In genomic region chr1:135687771-135688492, GRCm38 (mm10) we compare ENCODE assay signal across 7 mouse cellular contexts. TPM values are rescaled to one million over a fixed set of nuclear protein-coding genes. Genes with fewer than 3 reads are reported as not detected.
DNase-seq lines count a peak whose midpoint lies in the region; ATAC-seq and TF ChIP-seq lines count a peak whose summit lies in the region.

No protein-coding gene starts in this region.

- H3K9ac ChIP-seq in ES-Bruce4 (ENCODE audit: low read depth, poor library complexity, severe bottlenecking), result peak overlapping the region; percentile 67
- peak overlapping the region; percentile 76 for H3K9ac ChIP-seq in embryonic facial prominence, embryonic 12.5 days
- peak overlapping the region; percentile 97 for H3K9ac ChIP-seq in heart, embryonic 13.5 days
- peak overlapping the region; percentile 81 for H3K9ac ChIP-seq in kidney, embryonic 16.5 days (replicated peaks; ENCODE audit: low read length)

- no peak for TF ChIP-seq CTCF in ES-Bruce4 (IDR thresholded peaks at IDR 0.05; ENCODE audit: low read depth, low read length)

- no peaks in the 10 kb centered on the region for H3K9me3 ChIP-seq in ES-Bruce4 (replicated peaks; ENCODE audit: control insufficient read depth, insufficient read depth, low read length, poor library complexity, severe bottlenecking)
- H3K9me3 ChIP-seq in embryonic facial prominence, embryonic 12.5 days, result no peaks in the 10 kb centered on the region
- no peaks in the 10 kb centered on the region for H3K9me3 ChIP-seq in heart, embryonic 13.5 days
- no peaks in the 10 kb centered on the region for H3K9me3 ChIP-seq in kidney, embryonic 16.5 days (ENCODE audit: low read length)

- no peak for TF ChIP-seq EP300 in ES-Bruce4 (IDR thresholded peaks at IDR 0.05; ENCODE audit: insufficient read depth, low read depth, low read length)

- no peaks in the 10 kb centered on the region for H3K36me3 ChIP-seq in ES-Bruce4 (ENCODE audit: control insufficient read depth, insufficient read depth, low read length, poor library complexity, severe bottlenecking)
- no peaks in the 10 kb centered on the region for H3K36me3 ChIP-seq in embryonic facial prominence, embryonic 12.5 days
- H3K36me3 ChIP-seq in heart, embryonic 13.5 days, result peaks cover 6% of the 10 kb centered on the region
- no peaks in the 10 kb centered on the region for H3K36me3 ChIP-seq in kidney, embryonic 16.5 days (ENCODE audit: insufficient read depth, low read length)

- H3K27ac ChIP-seq in ES-Bruce4 (ENCODE audit: insufficient read depth, low read length), result no peak overlapping the region
- H3K27ac ChIP-seq in embryonic facial prominence, embryonic 12.5 days, result peak overlapping the region; percentile 79
- peak overlapping the region; percentile 95 for H3K27ac ChIP-seq in heart, embryonic 13.5 days (replicated peaks)
- H3K27ac ChIP-seq in kidney, embryonic 16.5 days (ENCODE audit: low read length), result peak overlapping the region; percentile 84

- peak overlapping the region; percentile 74 for H3K4me3 ChIP-seq in ES-Bruce4 (ENCODE audit: low read depth, low read length)
- peak overlapping the region; percentile 70 for H3K4me3 ChIP-seq in embryonic facial prominence, embryonic 12.5 days
- peak overlapping the region; percentile 91 for H3K4me3 ChIP-seq in heart, embryonic 13.5 days
- H3K4me3 ChIP-seq in kidney, embryonic 16.5 days (ENCODE audit: low read length), result peak overlapping the region; percentile 70

- under 1% methylated on average over 79 of the region's 81 CpGs for WGBS in embryonic facial prominence, embryonic 12.5 days
- WGBS in heart, embryonic 13.5 days, result under 1% methylated on average over 69 of the region's 81 CpGs
- under 1% methylated on average over 78 of the region's 81 CpGs for whole genome bisulfite sequencing in kidney, embryonic 16.5 days

- no peak for TF ChIP-seq POLR2A in ES-Bruce4 (IDR thresholded peaks at IDR 0.05; ENCODE audit: insufficient read depth, low read length)

- no peaks in the 10 kb centered on the region for H3K27me3 ChIP-seq in ES-Bruce4 (ENCODE audit: control insufficient read depth, insufficient read depth, low read length, poor library complexity, severe bottlenecking)
- H3K27me3 ChIP-seq in embryonic facial prominence, embryonic 12.5 days, result 0 out of 2 replicates have a peak, but pooled peaks cover 8% of the 10 kb centered on the region
- no peaks in the 10 kb centered on the region for H3K27me3 ChIP-seq in heart, embryonic 13.5 days (replicated peaks)
- no peaks in the 10 kb centered on the region for H3K27me3 ChIP-seq in kidney, embryonic 16.5 days (ENCODE audit: insufficient read depth, low read length)

- H3K4me1 ChIP-seq in ES-Bruce4 (ENCODE audit: control insufficient read depth, insufficient read depth, low read length), result peaks cover 5% of the 10 kb centered on the region
- H3K4me1 ChIP-seq in embryonic facial prominence, embryonic 12.5 days, result peaks cover 16% of the 10 kb centered on the region; the same call in 1 of the 2 replicates
- H3K4me1 ChIP-seq in heart, embryonic 13.5 days, result peaks cover 65% of the 10 kb centered on the region
- H3K4me1 ChIP-seq in kidney, embryonic 16.5 days (ENCODE audit: insufficient read depth, low read length), result peaks cover 27% of the 10 kb centered on the region

- peak overlapping the region; percentile 93 for H3K4me2 ChIP-seq in embryonic facial prominence, embryonic 12.5 days (replicated peaks)
- H3K4me2 ChIP-seq in heart, embryonic 13.5 days, result peak overlapping the region; percentile 89
- peak overlapping the region; percentile 91 for H3K4me2 ChIP-seq in kidney, embryonic 16.5 days (replicated peaks; ENCODE audit: low read depth, low read length)

- DNase-seq in adrenal gland, adult 18-20 months (ENCODE audit: low spot score in 2 of 2), result peak; percentile 86 to 89
- DNase-seq in lung, postnatal 36 days, result peak; percentile 90
- DNase-seq in retina, postnatal 1 day, result peak; percentile 91

- peak; percentile 80 for ATAC-seq in embryonic facial prominence, embryonic 12.5 days (ENCODE audit: insufficient number of reproducible peaks, insufficient read depth, low FRiP score, low TSS enrichment)
- ATAC-seq in heart, embryonic 13.5 days (ENCODE audit: extremely low read depth, insufficient number of reproducible peaks, low FRiP score, low TSS enrichment), result peak; percentile 72
- ATAC-seq in kidney, embryonic 16.5 days (ENCODE audit: low FRiP score, low TSS enrichment), result peak; percentile 93

RNA-seq across cellular contexts. Expression of gene Csrp1, which starts 31.9 kb away (rescaled TPM):
- polyA plus RNA-seq in ES-Bruce4 (2011; ENCODE audit: insufficient read depth, insufficient read length, low read depth, missing spikeins), result 178 and 190 TPM in 2 replicates
- 100 to 1,000 TPM in 1 of 2 experiments, 10 to 100 TPM in 1; 63.7 to 118 TPM for total RNA-seq in adrenal gland, adult 18-20 months (2021)
- 75.1 and 78.9 TPM in 2 replicates for polyA plus RNA-seq in embryonic facial prominence, embryonic 12.5 days (2016; fragmentation: Nextera tagmentation; extraction: Ambion mirVana)
- polyA plus RNA-seq in heart, embryonic 13.5 days (2015; fragmentation: Nextera tagmentation; extraction: Ambion mirVana), result 207 and 208 TPM in 2 replicates
- 141 and 157 TPM in 2 replicates for polyA plus RNA-seq in kidney, embryonic 16.5 days (2015; fragmentation: Nextera tagmentation; extraction: Ambion mirVana)
